Mouse (Mus musculus) midbrain, postnatal 0 days (tissue): ENCODE results near the gene Crtap. TPM values are rescaled to one million over a fixed set of nuclear protein-coding genes. Genes with fewer than 3 reads are reported as not detected.

Experiments used
- ATAC-seq: fragments of 200-750 bp; cut with Nextera tagmentation; 2 replicates; pipeline ENCODE4 v1.8.0; 2017; ENCODE audit warnings: moderate number of reproducible peaks, mild to moderate bottlenecking, moderate TSS enrichment, moderate library complexity; ENCODE audit not compliant: low FRiP score
- DNase-seq: peaks from one replicate; pipeline ENCODE4 v3.0.0-alpha.2; 2015; ENCODE audit warnings: low spot score
- H3K27ac ChIP-seq: fragments of 300-500 bp; sonication (generic); 2 replicates; pipeline ENCODE4 v1.5.1; 2014; ENCODE audit warnings: low read depth, mild to moderate bottlenecking, low read length, mixed read lengths
- H3K27me3 ChIP-seq: fragments of 300-500 bp; sonication (generic); 2 replicates; pipeline ENCODE4 v1.6.1; 2014; ENCODE audit warnings: low read length, control low read depth, mixed read lengths; ENCODE audit not compliant: insufficient read depth
- H3K36me3 ChIP-seq: fragments of 300-500 bp; sonication (generic); 2 replicates; pipeline ENCODE4 v1.6.1; 2014; ENCODE audit warnings: low read length, control low read depth, mixed read lengths; ENCODE audit not compliant: insufficient read depth
- H3K4me1 ChIP-seq: fragments of 300-500 bp; sonication (generic); 2 replicates; pipeline ENCODE4 v1.6.1; 2014; ENCODE audit warnings: mild to moderate bottlenecking, control low read depth, antibody characterized with exemption, low read length, mixed read lengths; ENCODE audit not compliant: insufficient read depth
- H3K4me2 ChIP-seq: fragments of 300-500 bp; sonication (generic); 2 replicates; pipeline ENCODE4 v1.6.1; 2014; ENCODE audit warnings: low read depth, mild to moderate bottlenecking, low read length, mixed read lengths; ENCODE audit not compliant: poor library complexity, severe bottlenecking
- H3K4me3 ChIP-seq: fragments of 300-500 bp; sonication (generic); 2 replicates; pipeline ENCODE4 v1.5.1; 2014; ENCODE audit warnings: low read depth, mild to moderate bottlenecking, low read length, moderate library complexity
- H3K9ac ChIP-seq: fragments of 300-500 bp; sonication (generic); replicated peaks from 2 replicates; pipeline ENCODE4 v1.6.1; 2014; ENCODE audit warnings: mild to moderate bottlenecking, low read length, moderate library complexity, mixed read lengths; ENCODE audit not compliant: poor library complexity, severe bottlenecking
- H3K9me3 ChIP-seq: fragments of 300-500 bp; sonication (generic); 2 replicates; pipeline ENCODE4 v1.6.1; 2016; ENCODE audit warnings: low read length, control low read depth
- CTCF ChIP-seq: IDR thresholded peaks from 2 replicates; pipeline ENCODE4 v1.5.1; 2016; ENCODE audit warnings: antibody characterized with exemption, mild to moderate bottlenecking
- WGBS: fragments of 180-500 bp; shearing (Covaris S2); extraction: QIAGEN DNeasy Blood & Tissue Kit; methylation state at CpG from one replicate; pipeline ENCODE4 v1.1.7; 2014; 5-methylcytosine and 5-hydroxymethylcytosine counted together
- polyA plus RNA-seq: library from polyadenylated mRNA; unstranded; fragments of >200 nt; fragmentation: Nextera tagmentation; extraction: Ambion mirVana; gene quantifications from 2 replicates; pipeline ENCODE4 v1.2.1, GENCODE M21; 2015
- total RNA-seq: library from RNA; depleted of rRNA; stranded (reverse); fragments of >200 nt; gene quantifications from 2 replicates; pipeline ENCODE4 v1.2.3, GENCODE M21; 2014

The Crtap gene
- total and polyA plus RNA-seq, 2 experiments from 2014 or later, result 21.4 to 26.0 TPM

GRCm38 (mm10) chr9:114413866-114414265, 23.4 kb upstream of the Crtap start:
- H3K4me1 ChIP-seq, result no peaks in the 10 kb centered on the region
- no peak overlapping the region for H3K27ac ChIP-seq
- H3K36me3 ChIP-seq, result peaks cover 13% of the 10 kb centered on the region
- no peak for TF ChIP-seq CTCF
- no peak overlapping the region for H3K9ac ChIP-seq
- 92% methylated on average over 12 of the region's 12 CpGs for WGBS
- ATAC-seq, result no peak
- H3K4me2 ChIP-seq, result no peak overlapping the region
- H3K27me3 ChIP-seq, result no peaks in the 10 kb centered on the region
- no peaks in the 10 kb centered on the region for H3K9me3 ChIP-seq
- H3K4me3 ChIP-seq, result no peak overlapping the region
- DNase-seq, result no peak

GRCm38 (mm10) chr9:114412406-114412805, 21.9 kb upstream of the Crtap start:
- Histone ChIP-seq H3K4me2 (no peak overlapping the region), H3K4me1 (no peaks in the 10 kb centered on the region), H3K27ac (no peak overlapping the region), H3K27me3 (no peaks in the 10 kb centered on the region), H3K4me3 (no peak overlapping the region), H3K9me3 (no peaks in the 10 kb centered on the region), H3K9ac (no peak overlapping the region), H3K36me3 (peaks cover 15% of the 10 kb centered on the region)
- no peak for TF ChIP-seq CTCF
- DNase-seq (no peak), ATAC-seq (no peak)
- 90% methylated on average over 9 of the region's 9 CpGs for whole genome bisulfite sequencing

GRCm38 (mm10) chr9:114411295-114411694, 20.8 kb upstream of the Crtap start:
- TF ChIP-seq CTCF, result no peak
- WGBS, result 98% methylated on average over 5 of the region's 5 CpGs

DNA sequence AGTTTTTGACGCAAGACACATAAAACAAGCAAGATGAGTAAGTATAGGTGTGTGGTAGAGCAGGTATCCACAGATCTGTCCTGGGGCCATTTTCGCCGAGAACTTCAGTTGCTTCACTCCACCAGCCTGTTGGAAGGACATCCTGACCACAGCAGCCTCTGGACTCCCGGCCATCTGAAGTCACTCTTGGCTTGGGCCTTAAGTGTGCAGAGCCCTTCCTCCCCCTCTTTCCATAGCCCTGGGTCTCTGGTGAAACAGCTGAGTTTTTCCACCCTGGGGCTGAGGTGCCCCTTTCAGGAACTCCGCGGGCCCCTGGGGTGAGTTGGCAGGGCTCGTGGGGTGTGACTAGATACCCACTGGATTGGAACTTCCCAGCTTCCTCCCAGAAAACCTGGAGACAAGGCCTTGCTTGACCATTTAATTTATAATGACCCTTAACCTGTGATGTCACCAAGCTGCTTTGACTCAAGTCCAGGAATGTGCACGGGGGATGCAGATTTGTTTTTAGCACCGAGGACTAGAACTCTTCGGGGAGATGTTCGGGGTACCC, 19.9 kb upstream of the Crtap start:
- H3K4me3 ChIP-seq, result no peak overlapping the region
- H3K9me3 ChIP-seq, result no peaks in the 10 kb centered on the region
- no peak for TF ChIP-seq CTCF
- DNase-seq (no peak), ATAC-seq (no peak)
- no peak overlapping the region for H3K9ac ChIP-seq
- H3K4me2 ChIP-seq, result no peak overlapping the region
- H3K36me3 ChIP-seq, result peaks cover 25% of the 10 kb centered on the region
- 96% methylated on average over 11 of the region's 11 CpGs for WGBS
- H3K27ac ChIP-seq, result no peak overlapping the region
- no peaks in the 10 kb centered on the region for H3K4me1 ChIP-seq
- H3K27me3 ChIP-seq, result no peaks in the 10 kb centered on the region

More at GRCm38 (mm10) chr9:114411295-114411694, 20.8 kb upstream of the Crtap start:
- H3K4me1 ChIP-seq, result no peaks in the 10 kb centered on the region
- no peak for ATAC-seq
- H3K9me3 ChIP-seq, result no peaks in the 10 kb centered on the region
- H3K27me3 ChIP-seq, result no peaks in the 10 kb centered on the region
- H3K36me3 ChIP-seq, result peaks cover 15% of the 10 kb centered on the region
- H3K27ac ChIP-seq, result no peak overlapping the region
- DNase-seq, result no peak
- H3K4me2 ChIP-seq, result no peak overlapping the region
- no peak overlapping the region for H3K4me3 ChIP-seq
- no peak overlapping the region for H3K9ac ChIP-seq

DNA sequence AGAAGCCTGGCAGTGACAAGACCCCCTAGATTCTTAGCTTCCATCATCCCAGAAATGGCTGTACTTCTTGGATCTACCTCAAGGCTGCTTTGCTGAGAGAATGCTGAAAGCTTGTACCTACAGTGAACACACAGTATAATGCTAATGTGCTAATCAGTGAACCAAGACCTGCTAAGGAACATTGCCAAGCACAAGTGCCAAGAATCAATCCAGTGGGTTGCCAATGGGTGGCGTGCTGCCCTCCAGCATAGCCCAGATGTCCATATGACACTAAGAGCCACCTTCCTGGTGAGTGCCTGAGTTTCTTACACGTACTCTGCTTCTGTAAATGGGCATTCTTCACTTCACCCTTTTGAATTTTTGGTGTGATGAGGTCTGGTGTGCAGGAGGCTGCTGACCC, 17.2 kb upstream of the Crtap start:
- no peak overlapping the region for H3K9ac ChIP-seq
- ATAC-seq, result no peak
- H3K9me3 ChIP-seq, result no peaks in the 10 kb centered on the region
- DNase-seq, result peak; percentile 46
- no peak overlapping the region for H3K4me2 ChIP-seq
- peaks cover 33% of the 10 kb centered on the region for H3K36me3 ChIP-seq
- H3K4me3 ChIP-seq, result no peak overlapping the region
- 83% methylated on average over 2 of the region's 2 CpGs for WGBS
- no peak overlapping the region for H3K27ac ChIP-seq
- no peaks in the 10 kb centered on the region for H3K27me3 ChIP-seq
- TF ChIP-seq CTCF, result no peak
- H3K4me1 ChIP-seq, result no peaks in the 10 kb centered on the region

DNA sequence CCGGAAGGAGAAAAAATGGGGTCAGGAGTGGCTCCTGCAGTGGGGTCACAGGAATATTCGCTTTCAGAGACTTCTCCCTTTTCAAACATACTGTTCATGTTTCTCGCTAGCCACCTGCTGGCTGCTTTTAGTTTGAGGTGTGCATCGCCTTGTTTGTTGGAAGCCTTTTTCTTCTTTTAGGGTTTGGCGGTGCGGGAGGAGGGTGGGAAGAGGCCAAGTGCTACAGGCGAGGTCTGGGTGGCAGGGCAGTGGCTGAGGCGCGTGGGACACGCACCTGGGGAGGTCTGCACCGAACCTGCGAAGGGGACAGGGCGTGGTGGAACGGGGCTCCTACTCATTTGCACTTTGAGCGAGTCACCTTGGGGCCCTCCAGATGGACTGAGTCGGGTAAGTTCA, 11.2 kb upstream of the Crtap start:
- peak overlapping the region; percentile 67 for H3K4me2 ChIP-seq
- H3K9ac ChIP-seq, result peak overlapping the region; percentile 80
- no peaks in the 10 kb centered on the region; the same call in 1 of the 2 replicates for H3K4me1 ChIP-seq
- DNase-seq, result peak; percentile 66
- H3K27me3 ChIP-seq, result no peaks in the 10 kb centered on the region
- H3K9me3 ChIP-seq, result no peaks in the 10 kb centered on the region
- ATAC-seq, result peak; percentile 32; the same call in 1 of the 2 replicates
- 5% methylated on average over 16 of the region's 16 CpGs for WGBS
- TF ChIP-seq CTCF, result peak; percentile 68
- peaks cover 18% of the 10 kb centered on the region for H3K36me3 ChIP-seq
- peak overlapping the region; percentile 91 for H3K27ac ChIP-seq
- peak overlapping the region; percentile 86 for H3K4me3 ChIP-seq
